Mouse (Mus musculus) CD4-positive, CD25-positive, alpha-beta regulatory T cell, adult 2 months (primary cell): ENCODE results near the gene Foxo4.

Experiments used
- DNase-seq: peaks from one replicate; pipeline ENCODE4 v3.0.0-alpha.2; 2012; ENCODE audit warnings: low read depth, low spot score

Foxo4 gene

GRCm38 (mm10) chrX:101290111-101290510 is 35.8 kb downstream of the Foxo4 start:
- no peak for DNase-seq

GRCm38 (mm10) chrX:101299055-101299454 is 44.7 kb downstream of the Foxo4 start, which contains the start of gene Nlgn3:
Gene Nlgn3 (plus strand): TSS chrX:101299168.
- DNase-seq = no peak

DNA sequence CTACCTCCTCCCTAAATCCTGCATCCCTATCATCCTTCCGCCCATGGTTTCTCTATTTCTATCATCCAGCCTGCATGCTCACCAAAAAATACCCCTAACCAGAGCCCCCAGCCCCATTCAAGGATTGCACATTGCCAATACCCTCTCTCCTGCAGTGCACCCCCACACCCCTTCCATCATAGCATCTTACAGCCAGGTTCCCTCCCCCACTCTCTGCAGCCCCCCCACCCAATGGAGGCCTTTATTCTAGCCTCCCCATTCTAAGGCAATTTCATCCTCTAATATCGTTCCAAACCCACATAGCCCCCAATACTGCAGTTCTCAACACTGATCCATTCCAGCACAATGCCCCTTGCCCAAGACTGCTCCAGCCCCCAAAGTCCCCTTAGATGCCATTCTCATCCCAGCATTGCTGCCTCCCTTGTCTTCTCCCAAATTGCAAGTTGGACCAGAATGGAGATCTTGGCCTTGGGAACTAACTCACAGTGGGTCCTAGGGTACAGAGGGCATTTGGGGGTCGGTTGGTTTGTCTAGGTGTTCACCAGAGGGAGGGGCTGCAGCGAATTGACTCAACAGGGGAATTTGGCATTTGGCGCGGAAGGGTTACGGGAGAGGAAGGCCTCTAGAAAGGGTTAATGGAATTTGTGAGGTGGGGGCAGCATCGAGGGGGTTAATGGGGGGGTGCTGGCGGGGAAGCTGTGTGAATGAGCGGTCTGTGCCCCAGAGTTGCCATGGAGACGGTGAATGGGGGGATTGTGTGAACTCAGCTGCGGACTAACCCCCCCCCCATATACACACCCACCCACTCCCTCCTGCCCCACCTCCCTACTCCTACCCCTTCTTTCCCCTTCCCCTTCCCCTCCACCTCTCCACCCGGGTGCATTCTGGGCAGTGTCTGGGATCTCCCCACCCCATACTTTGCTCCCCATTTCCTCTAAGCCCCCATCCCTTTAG is 45.4 kb downstream of the Foxo4 start:
- DNase-seq = no peak

DNA sequence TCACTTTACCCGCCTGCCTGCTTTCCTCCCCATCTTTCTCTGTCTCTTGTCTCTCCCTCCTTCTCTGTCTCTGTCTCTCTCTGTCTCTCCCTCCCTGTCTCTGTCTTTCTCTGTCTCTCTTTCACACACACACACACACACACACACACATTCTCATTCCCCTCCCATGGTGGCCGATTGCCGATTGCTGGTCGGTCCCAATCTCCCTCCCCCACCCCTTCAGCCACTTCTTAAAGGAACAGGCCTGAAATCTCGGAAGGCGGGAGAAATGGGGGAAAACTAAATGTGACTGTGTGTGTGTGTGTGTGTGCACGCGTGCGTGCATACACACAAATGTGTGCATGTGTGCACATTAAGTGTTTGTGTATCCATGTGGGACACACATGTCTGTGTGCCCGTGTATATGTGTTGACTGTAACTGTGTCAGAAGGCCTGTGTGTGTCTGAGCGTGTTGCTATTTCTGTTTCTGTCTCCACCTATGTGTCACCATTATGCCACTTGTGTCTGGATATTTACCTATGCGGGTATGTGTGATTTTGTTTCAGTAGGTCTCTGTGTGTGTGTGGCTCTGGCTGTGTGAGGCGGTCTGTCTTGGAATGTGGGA is 46.2 kb downstream of the Foxo4 start:
- DNase-seq = no peak

DNA sequence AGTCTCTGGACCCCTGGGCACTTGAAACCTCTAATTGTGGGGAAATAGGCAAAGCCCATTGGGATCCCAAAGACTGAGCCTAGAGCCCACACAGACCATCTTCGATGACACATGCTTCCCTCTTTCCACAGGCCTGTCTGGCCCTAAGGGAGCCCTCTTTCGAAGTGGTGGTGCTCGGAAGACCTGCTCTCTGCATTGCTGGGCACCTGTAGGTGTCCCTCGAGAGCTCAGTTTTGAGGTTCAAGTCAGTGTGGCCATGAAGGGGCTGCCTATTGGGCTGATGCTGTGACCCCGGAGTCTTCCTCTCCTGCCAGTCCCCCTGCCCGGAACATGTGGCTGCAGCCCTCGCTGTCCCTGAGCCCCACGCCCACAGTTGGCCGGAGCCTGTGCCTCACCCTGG is 47.3 kb downstream of the Foxo4 start:
- DNase-seq = no peak

- no peak for DNase-seq
These were observed 50.3 kb downstream of the Foxo4 start for GRCm38 (mm10) chrX:101304646-101305045.

GRCm38 (mm10) chrX:101309299-101309698 is 55.0 kb downstream of the Foxo4 start:
- DNase-seq = no peak
